Mouse (Mus musculus) adrenal gland, postnatal 4 days (tissue): Measurements from ENCODE around the gene Lingo2. TPM values are rescaled to one million over a fixed set of nuclear protein-coding genes. Genes with fewer than 3 reads are reported as not detected.

ENCODE experiments used
- DNase-seq, 2 experiments: peaks; one replicate each; pipeline ENCODE4 v3.0.0; 2021 to 2022; ENCODE audit warnings: low spot score in 2 of 2, mixed read lengths in 2 of 2
- total RNA-seq, 2 experiments: library from RNA; stranded (reverse); gene quantifications; 2 replicates each; pipeline ENCODE4 v1.2.3; 2021

The Lingo2 gene
- total RNA-seq, 2 experiments from 2014 or later: 0.65 to 1.5 TPM

GRCm38 (mm10) chr4:35885591-35886542 is 1065.7 kb downstream of the Lingo2 start:
- no peak for DNase-seq

DNA sequence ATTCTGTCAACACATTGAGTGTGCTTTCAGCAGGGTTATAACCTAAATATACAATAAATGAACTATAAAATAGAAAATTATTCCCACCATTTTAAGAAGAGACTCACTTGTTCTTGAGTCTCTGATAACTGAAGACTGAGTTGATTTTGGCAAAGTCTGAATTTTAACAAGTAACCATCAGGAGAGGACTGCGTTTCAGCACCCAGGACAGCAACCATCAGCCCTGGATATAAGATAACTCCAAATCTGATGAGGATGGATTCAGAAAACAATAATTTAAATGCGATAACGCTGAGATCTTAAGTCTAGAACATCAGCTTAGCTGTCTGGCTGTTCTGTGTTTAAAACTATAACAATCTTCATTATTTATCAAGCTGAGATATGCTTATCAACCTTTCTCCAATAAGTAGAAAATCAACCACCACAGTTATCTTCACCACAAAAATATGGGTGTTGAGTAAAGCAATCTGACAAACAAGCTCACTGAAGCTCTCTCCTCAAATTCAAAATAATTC is 1066.5 kb downstream of the Lingo2 start:
- DNase-seq: no peak

GRCm38 (mm10) chr4:35846518-35846917 is 1105.0 kb downstream of the Lingo2 start:
- no peak for DNase-seq

DNA sequence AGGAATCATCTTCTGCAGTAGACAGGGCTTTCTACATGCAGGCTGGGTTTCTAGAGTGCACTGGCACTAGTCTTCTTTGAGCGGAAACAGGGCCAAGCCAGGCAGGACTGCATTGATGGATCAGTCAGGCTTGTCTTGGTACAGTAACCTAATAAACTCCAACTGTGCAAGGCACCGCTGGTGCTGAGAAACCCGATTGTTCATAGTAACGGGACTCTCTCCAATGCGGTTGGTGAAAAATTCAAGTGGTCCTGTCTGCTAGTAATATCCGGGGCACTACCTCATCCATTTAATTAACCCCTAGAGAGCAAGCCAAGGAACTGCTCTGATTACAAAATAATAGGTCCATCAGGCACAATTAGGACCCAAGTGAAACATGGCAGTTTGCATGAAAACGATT is 1106.4 kb downstream of the Lingo2 start:
- DNase-seq: no peak

DNA sequence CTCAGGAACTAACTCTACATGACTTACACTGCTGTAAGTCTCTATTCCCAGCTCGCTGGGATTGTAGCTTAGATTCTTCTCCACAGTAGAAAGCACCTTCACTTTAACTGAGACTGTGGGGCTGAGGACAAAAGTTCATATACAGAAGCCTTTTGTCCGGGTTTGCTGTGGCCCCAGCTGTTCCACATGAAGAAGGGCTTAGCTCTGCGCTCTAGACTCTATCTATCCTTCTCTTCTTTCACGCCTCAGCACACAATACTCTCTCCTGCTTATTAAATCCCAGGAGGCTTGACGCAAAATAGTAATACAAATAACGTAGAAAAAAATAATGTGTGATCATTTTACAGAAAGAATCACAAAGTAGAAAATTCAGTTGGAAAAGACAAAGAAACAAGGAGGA is 1107.0 kb downstream of the Lingo2 start:
- DNase-seq: no peak

GRCm38 (mm10) chr4:35823322-35823870 is 1128.2 kb downstream of the Lingo2 start:
- no peak for DNase-seq

GRCm38 (mm10) chr4:35820701-35821100 is 1130.8 kb downstream of the Lingo2 start:
- DNase-seq: no peak

DNA sequence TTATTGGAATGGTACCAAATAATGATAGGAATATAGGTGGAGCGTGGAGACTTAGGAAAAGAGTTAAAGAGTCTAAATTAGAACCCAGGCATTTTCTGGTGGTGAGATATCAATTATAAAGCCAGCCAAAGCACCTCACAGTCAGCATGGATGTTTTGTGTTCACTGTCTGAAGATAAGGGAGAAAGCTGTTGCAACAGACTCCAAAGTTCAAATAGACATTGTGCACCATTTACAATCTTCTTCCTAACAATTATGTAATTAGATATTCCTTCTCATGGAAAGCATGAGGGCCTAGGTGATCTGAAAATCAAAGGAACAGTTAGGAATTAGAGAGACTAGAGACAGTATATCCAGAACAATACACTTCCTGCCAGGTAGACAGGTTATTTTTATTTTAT is 1136.8 kb downstream of the Lingo2 start:
- DNase-seq: no peak

GRCm38 (mm10) chr4:35807497-35808210 is 1143.9 kb downstream of the Lingo2 start:
- no peak for DNase-seq

GRCm38 (mm10) chr4:35806881-35807464 is 1144.6 kb downstream of the Lingo2 start:
- no peak for DNase-seq

- DNase-seq: no peak
These were observed 1167.2 kb downstream of the Lingo2 start for GRCm38 (mm10) chr4:35784255-35784921.

GRCm38 (mm10) chr4:35770810-35771209 is 1180.7 kb downstream of the Lingo2 start:
- DNase-seq: no peak

GRCm38 (mm10) chr4:35766905-35767304 is 1184.6 kb downstream of the Lingo2 start:
- no peak for DNase-seq

DNA sequence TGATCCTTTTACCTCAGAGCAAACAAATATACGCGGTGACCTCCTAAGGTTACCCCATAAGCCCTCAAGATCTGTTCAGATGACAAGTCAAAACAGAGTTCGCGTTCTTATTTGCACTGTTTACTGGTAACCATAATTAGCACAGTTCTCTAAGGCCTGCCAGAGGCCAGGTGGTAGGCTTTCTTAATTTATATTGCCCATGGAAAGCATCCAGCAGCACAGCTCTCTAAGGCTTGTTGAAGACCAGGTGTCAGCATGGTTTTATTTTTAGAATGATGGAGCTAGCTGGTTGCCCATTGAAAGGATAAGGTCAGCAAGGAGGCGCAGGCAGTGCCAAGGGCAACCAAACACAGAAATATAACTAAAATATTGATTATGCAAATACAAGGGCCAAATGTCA is 1190.4 kb downstream of the Lingo2 start:
- no peak for DNase-seq

DNA sequence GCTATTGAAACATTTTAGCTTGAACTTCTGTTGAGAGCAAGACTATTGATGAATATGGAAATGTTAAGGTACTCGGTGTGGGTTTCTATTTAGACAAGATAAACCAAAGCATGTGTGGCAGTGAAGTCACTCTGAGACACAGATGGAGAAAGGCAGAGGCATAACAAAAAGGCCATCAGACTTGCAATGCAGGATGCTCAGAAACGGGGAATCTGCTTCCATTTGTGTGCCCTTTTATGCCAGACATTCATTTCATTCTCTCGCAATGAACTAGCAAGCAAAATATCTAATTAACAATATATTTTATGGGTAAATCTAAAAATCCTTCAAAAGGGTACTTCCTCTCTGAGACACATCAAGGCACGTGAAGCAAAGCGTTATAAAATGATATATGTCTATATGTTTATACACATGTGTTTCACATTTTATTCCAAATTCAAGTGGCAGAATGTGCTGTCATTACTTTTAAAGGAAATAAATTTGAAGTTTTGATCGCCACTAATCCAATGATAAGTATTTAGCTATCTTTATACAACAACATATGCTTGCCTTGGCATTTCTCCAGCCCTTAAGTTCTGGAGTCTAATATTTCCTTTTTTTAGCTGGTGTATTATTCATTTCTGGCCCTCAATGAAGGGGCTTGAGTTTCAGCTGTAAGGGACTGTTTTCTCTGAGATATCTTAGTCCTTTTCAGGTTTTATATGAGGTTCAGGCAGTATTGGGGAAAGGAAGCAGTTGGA is 1199.3 kb downstream of the Lingo2 start:
- DNase-seq: no peak

- no peak for DNase-seq
These were observed 1204.9 kb downstream of the Lingo2 start for GRCm38 (mm10) chr4:35746693-35747092.

DNA sequence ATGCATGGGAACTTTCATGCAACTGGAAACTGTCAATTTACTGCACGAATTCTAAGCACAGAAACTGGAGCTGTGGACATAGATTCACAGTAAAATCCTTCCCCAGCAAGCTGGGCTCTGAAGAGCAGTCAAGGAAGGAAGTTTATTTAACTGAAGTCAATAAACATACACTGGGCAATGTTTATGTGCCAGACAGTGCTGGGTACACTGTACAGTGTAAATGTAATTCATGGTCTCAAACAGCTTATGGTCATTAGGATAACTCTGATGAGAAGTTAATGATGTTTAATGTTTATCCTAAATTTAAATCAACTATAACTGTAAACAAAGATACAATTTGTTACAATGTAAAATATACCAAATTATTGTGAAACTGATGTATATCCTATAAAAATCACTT is 1226.8 kb downstream of the Lingo2 start:
- DNase-seq: no peak

- no peak for DNase-seq
These were observed 1247.4 kb downstream of the Lingo2 start for GRCm38 (mm10) chr4:35704126-35704525.

- no peak for DNase-seq
These were observed 1248.9 kb downstream of the Lingo2 start for GRCm38 (mm10) chr4:35702661-35703060.

DNA sequence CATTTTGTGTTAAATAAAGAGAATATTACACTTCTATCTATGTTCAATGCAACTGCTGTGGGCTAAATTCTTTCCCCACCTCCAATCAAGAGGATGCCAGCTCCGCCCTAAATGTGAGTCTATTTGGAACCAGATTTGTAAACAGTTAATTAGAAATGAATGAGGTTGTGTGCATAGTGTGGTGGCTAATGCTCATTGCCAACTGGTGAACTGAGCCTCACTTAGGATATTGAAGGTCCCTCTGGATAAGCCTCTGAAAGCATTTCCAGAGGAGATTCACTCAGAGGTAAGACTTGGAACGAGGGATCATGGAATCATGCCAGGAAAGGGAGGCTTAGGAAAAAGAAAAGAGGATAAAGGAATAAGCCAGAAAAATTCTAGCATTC is 1256.4 kb downstream of the Lingo2 start:
- no peak for DNase-seq
